Mouse (Mus musculus) lung, adult 2 months (tissue): ENCODE results near the gene 1810046K07Rik. TPM values are rescaled to one million over a fixed set of nuclear protein-coding genes. Genes with fewer than 3 reads are reported as not detected.
A peak's percentile ranks its signal among the peaks of the same experiment; 100 is the strongest.

Source experiments
- DNase-seq: peaks from one replicate; pipeline ENCODE4 v3.0.0; 2022
- H3K4me1 ChIP-seq: fragments of 200-500 bp; 2 replicates; pipeline ENCODE4 v1.6.1; 2011; ENCODE audit warnings: low read length; ENCODE audit not compliant: control insufficient read depth, insufficient read depth
- H3K4me3 ChIP-seq: fragments of 200-500 bp; replicated peaks from 2 replicates; pipeline ENCODE3; 2011; ENCODE audit warnings: low read depth, mild to moderate bottlenecking, control low read depth, low read length; ENCODE audit errors: extremely low read depth
- CTCF ChIP-seq: fragments of 200-500 bp; IDR thresholded peaks from 2 replicates; pipeline ENCODE4 v1.5.1; 2011; ENCODE audit warnings: mild to moderate bottlenecking, low read length, control low read depth; ENCODE audit not compliant: insufficient read depth
- POLR2A ChIP-seq: fragments of 200-500 bp; IDR thresholded peaks from 2 replicates; pipeline ENCODE4 v1.6.1; 2011; ENCODE audit warnings: low read depth, mild to moderate bottlenecking, control low read depth, low read length, borderline replicate concordance; ENCODE audit errors: extremely low read depth
- WGBS: fragments of 180-500 bp; shearing (Covaris S2); methylation state at CpG from one replicate; pipeline ENCODE4 v1.1.7; 2018; 5-methylcytosine and 5-hydroxymethylcytosine counted together
- polyA plus RNA-seq: library from polyadenylated mRNA; depleted of rRNA; stranded (reverse); fragments of >200 nt; gene quantifications from 2 replicates; pipeline ENCODE4 v1.2.3, GENCODE M21; 2012; rRNA removed

The 1810046K07Rik gene
- 0.82 and 2.6 TPM in 2 replicates for polyA plus RNA-seq

- TF ChIP-seq POLR2A (no peak), CTCF (no peak)
- WGBS: 85% methylated on average over 3 of the region's 3 CpGs
- no peak within 1 kb of the TSS for H3K4me3 ChIP-seq
- no peak for DNase-seq
- no peaks in the 10 kb centered on the region for H3K4me1 ChIP-seq
Observed at GRCm38 (mm10) chr9:51328731-51329130, at the start of gene 1810046K07Rik. Gene 1810046K07Rik, minus strand, starts transcription at chr9:51328917.

- DNase-seq: no peak
- TF ChIP-seq CTCF (no peak), POLR2A (no peak)
- 62% methylated on average over 3 of the region's 3 CpGs for WGBS
- Histone ChIP-seq H3K4me3 (no peak overlapping the region), H3K4me1 (no peaks in the 10 kb centered on the region)
Observed at GRCm38 (mm10) chr9:51369560-51369959, 40.8 kb upstream of the 1810046K07Rik start.

GRCm38 (mm10) chr9:51367124-51367523 lies 38.4 kb upstream of the 1810046K07Rik start:
- no peak overlapping the region for H3K4me3 ChIP-seq
- no peaks in the 10 kb centered on the region for H3K4me1 ChIP-seq
- DNase-seq: no peak
- 65% methylated on average over 3 of the region's 3 CpGs for WGBS
- TF ChIP-seq CTCF: no peak
- TF ChIP-seq POLR2A: no peak

GRCm38 (mm10) chr9:51364059-51364458 lies 35.3 kb upstream of the 1810046K07Rik start:
- WGBS: 84% methylated on average over 4 of the region's 4 CpGs
- TF ChIP-seq CTCF: no peak
- TF ChIP-seq POLR2A: no peak
- no peaks in the 10 kb centered on the region for H3K4me1 ChIP-seq
- no peak overlapping the region for H3K4me3 ChIP-seq
- no peak for DNase-seq

- Histone ChIP-seq H3K4me3 (no peak overlapping the region), H3K4me1 (no peaks in the 10 kb centered on the region; the same call in 1 of the 2 replicates)
- no peak for DNase-seq
- WGBS: 70% methylated on average over 3 of the region's 3 CpGs
- no peak for TF ChIP-seq POLR2A
- no peak for TF ChIP-seq CTCF
Observed at GRCm38 (mm10) chr9:51353511-51353910, 24.8 kb upstream of the 1810046K07Rik start.

- TF ChIP-seq CTCF: no peak
- no peak for TF ChIP-seq POLR2A
- H3K4me1 ChIP-seq: no peaks in the 10 kb centered on the region; the same call in 1 of the 2 replicates
- no peak for DNase-seq
- 83% methylated on average over 3 of the region's 3 CpGs for WGBS
- no peak overlapping the region for H3K4me3 ChIP-seq
Observed at GRCm38 (mm10) chr9:51352896-51353295, 24.2 kb upstream of the 1810046K07Rik start.

- 68% methylated on average over 5 of the region's 5 CpGs for WGBS
- no peaks in the 10 kb centered on the region; the same call in 1 of the 2 replicates for H3K4me1 ChIP-seq
- H3K4me3 ChIP-seq: no peak overlapping the region
- TF ChIP-seq CTCF (no peak), POLR2A (no peak)
- no peak for DNase-seq
Observed at GRCm38 (mm10) chr9:51349422-51349821, 20.7 kb upstream of the 1810046K07Rik start.

GRCm38 (mm10) chr9:51345768-51346167 lies 17.1 kb upstream of the 1810046K07Rik start:
- Histone ChIP-seq H3K4me3 (no peak overlapping the region), H3K4me1 (no peaks in the 10 kb centered on the region; the same call in 1 of the 2 replicates)
- no peak for DNase-seq
- TF ChIP-seq CTCF: no peak
- no peak for TF ChIP-seq POLR2A
- WGBS: 74% methylated on average over 9 of the region's 9 CpGs

- TF ChIP-seq CTCF (peak; percentile 86), POLR2A (no peak)
- WGBS: 17% methylated on average over 8 of the region's 8 CpGs
- Histone ChIP-seq H3K4me3 (no peak overlapping the region), H3K4me1 (no peaks in the 10 kb centered on the region)
- DNase-seq: peak; percentile 77
Observed at GRCm38 (mm10) chr9:51335294-51336010, 6.7 kb upstream of the 1810046K07Rik start.
